Mouse (Mus musculus) myocyte (in vitro differentiated cells): Measurements from ENCODE around the gene Nat10.

Experiments
- CEBPB ChIP-seq: IDR thresholded peaks from 2 replicates; pipeline ENCODE4 v1.6.1; 2011; ENCODE audit warnings: mild to moderate bottlenecking, moderate library complexity; ENCODE audit not compliant: poor library complexity, insufficient read depth, severe bottlenecking
- POLR2A ChIP-seq: IDR thresholded peaks from one replicate; pipeline ENCODE4 v1.6.1; 2011; ENCODE audit warnings: low read depth, mild to moderate bottlenecking, control low read depth, moderate library complexity; ENCODE audit not compliant: insufficient read length
- POLR2AphosphoS2 ChIP-seq: IDR thresholded peaks from one replicate; pipeline ENCODE4 v1.6.1; 2011; ENCODE audit warnings: low read depth, control low read depth; ENCODE audit not compliant: insufficient read length
- REST ChIP-seq: IDR thresholded peaks from one replicate; pipeline ENCODE4 v1.6.1; 2011; ENCODE audit warnings: mild to moderate bottlenecking, control low read depth, moderate library complexity; ENCODE audit not compliant: insufficient read depth, insufficient read length
- TCF12 ChIP-seq: IDR thresholded peaks from one replicate; pipeline ENCODE4 v1.6.1; 2011; ENCODE audit warnings: mild to moderate bottlenecking, control low read depth; ENCODE audit not compliant: poor library complexity, insufficient read depth, severe bottlenecking
- USF1 ChIP-seq: IDR thresholded peaks from one replicate; pipeline ENCODE4 v1.6.1; 2011; ENCODE audit warnings: low read depth, mild to moderate bottlenecking, control low read depth, moderate library complexity

- TF ChIP-seq POLR2A (no peak), POLR2AphosphoS2 (no peak), CEBPB (no peak), USF1 (no peak), TCF12 (no peak), REST (no peak)
Measured at GRCm38 (mm10) chr2:103682261-103682722, 78.8 kb downstream of the Nat10 start.
